Mouse (Mus musculus) midbrain, postnatal 0 days (tissue): ENCODE results near the gene Hmgb1. TPM values are rescaled to one million over a fixed set of nuclear protein-coding genes. Genes with fewer than 3 reads are reported as not detected.

ENCODE experiments used
- ATAC-seq: fragments of 200-750 bp; cut with Nextera tagmentation; 2 replicates; pipeline ENCODE4 v1.8.0; 2017; ENCODE audit warnings: moderate number of reproducible peaks, mild to moderate bottlenecking, moderate TSS enrichment, moderate library complexity; ENCODE audit not compliant: low FRiP score
- DNase-seq: peaks from one replicate; pipeline ENCODE4 v3.0.0-alpha.2; 2015; ENCODE audit warnings: low spot score
- H3K27ac ChIP-seq: fragments of 300-500 bp; sonication (generic); 2 replicates; pipeline ENCODE4 v1.5.1; 2014; ENCODE audit warnings: low read depth, mild to moderate bottlenecking, low read length, mixed read lengths
- H3K27me3 ChIP-seq: fragments of 300-500 bp; sonication (generic); 2 replicates; pipeline ENCODE4 v1.6.1; 2014; ENCODE audit warnings: low read length, control low read depth, mixed read lengths; ENCODE audit not compliant: insufficient read depth
- H3K36me3 ChIP-seq: fragments of 300-500 bp; sonication (generic); 2 replicates; pipeline ENCODE4 v1.6.1; 2014; ENCODE audit warnings: low read length, control low read depth, mixed read lengths; ENCODE audit not compliant: insufficient read depth
- H3K4me1 ChIP-seq: fragments of 300-500 bp; sonication (generic); 2 replicates; pipeline ENCODE4 v1.6.1; 2014; ENCODE audit warnings: mild to moderate bottlenecking, control low read depth, antibody characterized with exemption, low read length, mixed read lengths; ENCODE audit not compliant: insufficient read depth
- H3K4me2 ChIP-seq: fragments of 300-500 bp; sonication (generic); 2 replicates; pipeline ENCODE4 v1.6.1; 2014; ENCODE audit warnings: low read depth, mild to moderate bottlenecking, low read length, mixed read lengths; ENCODE audit not compliant: poor library complexity, severe bottlenecking
- H3K4me3 ChIP-seq: fragments of 300-500 bp; sonication (generic); 2 replicates; pipeline ENCODE4 v1.5.1; 2014; ENCODE audit warnings: low read depth, mild to moderate bottlenecking, low read length, moderate library complexity
- H3K9ac ChIP-seq: fragments of 300-500 bp; sonication (generic); replicated peaks from 2 replicates; pipeline ENCODE4 v1.6.1; 2014; ENCODE audit warnings: mild to moderate bottlenecking, low read length, moderate library complexity, mixed read lengths; ENCODE audit not compliant: poor library complexity, severe bottlenecking
- H3K9me3 ChIP-seq: fragments of 300-500 bp; sonication (generic); 2 replicates; pipeline ENCODE4 v1.6.1; 2016; ENCODE audit warnings: low read length, control low read depth
- CTCF ChIP-seq: IDR thresholded peaks from 2 replicates; pipeline ENCODE4 v1.5.1; 2016; ENCODE audit warnings: antibody characterized with exemption, mild to moderate bottlenecking
- WGBS: fragments of 180-500 bp; shearing (Covaris S2); extraction: QIAGEN DNeasy Blood & Tissue Kit; methylation state at CpG from one replicate; pipeline ENCODE4 v1.1.7; 2014; 5-methylcytosine and 5-hydroxymethylcytosine counted together
- polyA plus RNA-seq: library from polyadenylated mRNA; unstranded; fragments of >200 nt; fragmentation: Nextera tagmentation; extraction: Ambion mirVana; gene quantifications from 2 replicates; pipeline ENCODE4 v1.2.1, GENCODE M21; 2015
- total RNA-seq: library from RNA; depleted of rRNA; stranded (reverse); fragments of >200 nt; gene quantifications from 2 replicates; pipeline ENCODE4 v1.2.3, GENCODE M21; 2014

Gene Hmgb1
- total and polyA plus RNA-seq, 2 experiments from 2014 or later, result 171 to 756 TPM

- H3K4me1 ChIP-seq, result peaks cover 8% of the 10 kb centered on the region
- H3K27ac ChIP-seq, result peak overlapping the region; percentile 94
- WGBS, result under 1% methylated on average over 13 of the region's 13 CpGs
- no peaks in the 10 kb centered on the region for H3K27me3 ChIP-seq
- ATAC-seq (no peak), DNase-seq (no peak)
- H3K36me3 ChIP-seq, result no peaks in the 10 kb centered on the region
- H3K4me3 ChIP-seq, result peak overlapping the region; percentile 48
- TF ChIP-seq CTCF, result no peak
- peak overlapping the region; percentile 54 for H3K4me2 ChIP-seq
- no peaks in the 10 kb centered on the region for H3K9me3 ChIP-seq
- peak overlapping the region; percentile 74 for H3K9ac ChIP-seq
These were observed 577 bp downstream of the Hmgb1 start for GRCm38 (mm10) chr5:149183721-149184103.

GRCm38 (mm10) chr5:149183122-149183521 lies 1.2 kb downstream of the Hmgb1 start:
- Histone ChIP-seq H3K27ac (peak overlapping the region; percentile 94), H3K4me1 (peaks cover 8% of the 10 kb centered on the region), H3K9me3 (no peaks in the 10 kb centered on the region), H3K9ac (peak overlapping the region; percentile 74), H3K27me3 (no peaks in the 10 kb centered on the region), H3K36me3 (no peaks in the 10 kb centered on the region), H3K4me2 (peak overlapping the region; percentile 54), H3K4me3 (peak overlapping the region; percentile 48)
- ATAC-seq (no peak), DNase-seq (no peak)
- TF ChIP-seq CTCF, result no peak
- WGBS, result 47% methylated on average over 1 of the region's 1 CpGs

- H3K9ac ChIP-seq, result no peak overlapping the region
- WGBS, result 85% methylated on average over 5 of the region's 5 CpGs
- no peak overlapping the region for H3K4me2 ChIP-seq
- no peak for TF ChIP-seq CTCF
- H3K27ac ChIP-seq, result no peak overlapping the region
- ATAC-seq (no peak), DNase-seq (no peak)
- no peaks in the 10 kb centered on the region for H3K9me3 ChIP-seq
- H3K27me3 ChIP-seq, result no peaks in the 10 kb centered on the region
- H3K36me3 ChIP-seq, result no peaks in the 10 kb centered on the region
- H3K4me1 ChIP-seq, result peaks cover 8% of the 10 kb centered on the region
- H3K4me3 ChIP-seq, result no peak overlapping the region
These were observed 2.0 kb downstream of the Hmgb1 start for GRCm38 (mm10) chr5:149182186-149182870.

- WGBS, result 83% methylated on average over 3 of the region's 3 CpGs
- H3K27me3 ChIP-seq, result no peaks in the 10 kb centered on the region
These were observed 4.5 kb downstream of the Hmgb1 start for GRCm38 (mm10) chr5:149179826-149180225.

GRCm38 (mm10) chr5:149178095-149178494 lies 6.2 kb downstream of the Hmgb1 start:
- no peaks in the 10 kb centered on the region for H3K4me1 ChIP-seq
- H3K9me3 ChIP-seq, result no peaks in the 10 kb centered on the region
- no peak overlapping the region for H3K4me2 ChIP-seq
- no peak overlapping the region for H3K9ac ChIP-seq
- H3K27me3 ChIP-seq, result no peaks in the 10 kb centered on the region
- no peak overlapping the region for H3K27ac ChIP-seq
- no peak for TF ChIP-seq CTCF
- H3K36me3 ChIP-seq, result no peaks in the 10 kb centered on the region
- DNase-seq (no peak), ATAC-seq (no peak)
- 89% methylated on average over 5 of the region's 5 CpGs for WGBS
- H3K4me3 ChIP-seq, result no peak overlapping the region

More at GRCm38 (mm10) chr5:149179826-149180225, 4.5 kb downstream of the Hmgb1 start:
- Histone ChIP-seq H3K9me3 (no peaks in the 10 kb centered on the region), H3K9ac (no peak overlapping the region), H3K36me3 (no peaks in the 10 kb centered on the region), H3K4me2 (no peak overlapping the region), H3K4me3 (no peak overlapping the region), H3K27ac (no peak overlapping the region), H3K4me1 (no peaks in the 10 kb centered on the region)
- TF ChIP-seq CTCF, result no peak
- no peak for ATAC-seq
- no peak for DNase-seq

- ATAC-seq (no peak), DNase-seq (no peak)
- 94% methylated on average over 6 of the region's 6 CpGs for WGBS
- no peak overlapping the region for H3K4me3 ChIP-seq
- no peak overlapping the region for H3K9ac ChIP-seq
- no peaks in the 10 kb centered on the region for H3K4me1 ChIP-seq
- no peak overlapping the region for H3K27ac ChIP-seq
- H3K27me3 ChIP-seq, result no peaks in the 10 kb centered on the region
- TF ChIP-seq CTCF, result no peak
- H3K36me3 ChIP-seq, result no peaks in the 10 kb centered on the region
- H3K9me3 ChIP-seq, result no peaks in the 10 kb centered on the region
- H3K4me2 ChIP-seq, result no peak overlapping the region
These were observed 8.6 kb downstream of the Hmgb1 start for GRCm38 (mm10) chr5:149175736-149176135.
